Mouse (Mus musculus) cerebellum, adult 2 months (tissue): Measurements from ENCODE around the gene Strn4.

ENCODE experiments used
- CTCF ChIP-seq: fragments of 200-500 bp; IDR thresholded peaks from 2 replicates; pipeline ENCODE4 v1.5.1; 2011; ENCODE audit warnings: low read depth, mild to moderate bottlenecking, control low read depth, low read length, moderate library complexity, borderline replicate concordance; ENCODE audit not compliant: insufficient read depth
- POLR2A ChIP-seq: fragments of 200-500 bp; IDR thresholded peaks from 2 replicates; pipeline ENCODE4 v1.6.1; 2011; ENCODE audit warnings: low read length, control low read depth, borderline replicate concordance; ENCODE audit not compliant: insufficient read depth

DNA sequence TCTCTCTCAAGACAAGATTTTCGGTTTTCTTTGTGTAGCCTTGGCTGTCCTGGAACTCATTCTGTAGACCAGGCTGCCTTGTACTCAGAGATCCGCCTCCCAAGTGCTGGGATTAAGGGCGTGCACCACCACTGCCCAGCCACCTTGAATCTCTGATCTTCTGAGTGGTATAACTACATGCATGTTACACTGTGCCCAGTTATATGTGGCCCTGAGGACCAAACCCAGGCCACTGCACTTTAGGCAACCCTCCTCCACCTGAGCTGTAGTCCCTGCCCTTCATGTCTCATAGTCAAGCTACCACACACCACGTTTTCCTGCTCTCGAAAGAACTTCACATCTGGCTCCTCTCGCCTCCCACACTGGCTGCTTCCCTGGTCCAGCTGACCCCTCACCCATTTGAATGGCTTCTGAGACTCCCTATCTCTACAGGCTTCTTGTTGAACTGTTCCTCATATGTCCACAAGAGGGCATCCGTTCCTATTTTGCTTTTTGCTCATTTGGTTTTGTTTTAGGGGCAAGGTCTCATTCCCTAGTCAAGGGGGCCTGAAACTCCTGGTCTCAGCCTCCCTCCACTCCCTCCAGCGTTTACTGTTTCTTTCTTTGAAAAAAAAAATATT, 11.2 kb upstream of the Strn4 start:
- TF ChIP-seq POLR2A (no peak), CTCF (peak; percentile 49; the same call in 1 of the 2 replicates)
